Mouse (Mus musculus): ENCODE data around the gene Kcnc2. TPM values are rescaled to one million over a fixed set of nuclear protein-coding genes. Genes with fewer than 3 reads are reported as not detected.

Gene Kcnc2
- polyA plus RNA-seq, 1 experiment: not detected

DNA sequence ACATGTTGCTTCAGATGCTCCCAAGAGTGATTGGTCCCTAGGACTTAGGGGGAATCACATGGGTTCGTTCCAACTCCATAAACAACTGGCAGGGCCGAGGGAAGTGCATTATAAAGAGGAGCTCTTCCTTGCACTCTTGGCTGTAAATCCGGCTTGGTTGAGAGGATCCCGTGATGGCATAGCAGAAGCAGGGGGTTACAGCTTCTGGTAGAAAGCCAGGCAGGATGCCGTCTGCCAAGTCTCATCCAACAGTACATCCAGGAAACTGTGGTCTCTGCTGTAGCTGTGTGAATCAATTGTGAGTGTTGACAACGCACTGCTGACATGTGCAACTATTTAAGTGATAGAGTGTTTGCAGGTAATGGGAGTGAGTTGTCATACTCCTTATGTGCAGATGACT is 107.5 kb downstream of the Kcnc2 start:
- TF ChIP-seq GATA1 (IDR thresholded peaks at IDR 0.05; ENCODE audit: low read length): no peak

DNA sequence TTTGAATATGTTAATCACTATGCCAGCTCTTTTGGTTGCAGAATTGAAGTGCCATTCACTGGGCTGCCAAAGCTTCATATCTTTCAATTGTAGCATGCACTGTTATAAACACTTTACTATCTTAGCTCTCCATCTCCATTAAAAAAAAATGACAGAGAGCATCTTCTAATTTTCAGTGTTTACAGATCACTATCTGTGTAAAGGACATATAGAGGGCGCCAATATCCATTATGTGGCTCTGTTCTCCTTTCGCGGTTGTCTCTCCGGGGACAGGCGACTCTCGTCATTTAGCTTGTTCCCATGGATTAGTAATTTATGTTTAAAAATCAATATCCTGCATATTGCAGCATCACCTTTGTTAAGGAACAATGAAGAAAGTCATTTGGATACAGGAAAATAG is 109.7 kb downstream of the Kcnc2 start:
- TF ChIP-seq GATA1 (IDR thresholded peaks at IDR 0.05; ENCODE audit: low read length): no peak

DNA sequence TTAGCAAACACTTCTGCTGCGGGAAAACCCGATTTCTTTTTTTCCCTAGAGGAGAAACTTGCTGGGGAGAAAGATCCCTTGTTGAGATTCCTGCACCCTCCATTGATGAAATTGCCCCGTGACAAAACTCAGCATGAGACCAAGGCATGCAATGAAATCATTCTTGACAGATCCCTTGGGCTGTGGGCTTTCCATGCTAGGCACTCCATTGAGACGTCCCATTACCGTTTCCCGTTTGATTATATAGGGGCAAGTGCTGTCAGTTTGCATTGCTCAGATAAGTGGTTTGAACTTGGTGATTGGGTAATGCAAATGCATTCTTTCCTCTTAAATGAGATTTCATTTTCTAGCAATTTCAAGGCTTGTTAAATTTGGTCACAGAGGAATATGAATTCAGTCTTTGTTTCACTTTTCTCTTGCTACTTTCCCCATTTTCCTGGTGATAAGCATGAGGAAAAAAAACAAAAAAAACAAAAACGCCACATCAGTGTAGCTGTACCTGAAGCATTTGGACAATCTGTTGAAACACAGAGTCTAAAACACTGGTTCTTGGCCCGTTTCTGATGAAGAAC is 123.6 kb downstream of the Kcnc2 start:
- no peak for TF ChIP-seq GATA1 (IDR thresholded peaks at IDR 0.05; ENCODE audit: low read length)

GRCm38 (mm10) chr10:112397194-112397593 is 126.3 kb downstream of the Kcnc2 start:
- no peak for TF ChIP-seq GATA1 (IDR thresholded peaks at IDR 0.05; ENCODE audit: low read length)

DNA sequence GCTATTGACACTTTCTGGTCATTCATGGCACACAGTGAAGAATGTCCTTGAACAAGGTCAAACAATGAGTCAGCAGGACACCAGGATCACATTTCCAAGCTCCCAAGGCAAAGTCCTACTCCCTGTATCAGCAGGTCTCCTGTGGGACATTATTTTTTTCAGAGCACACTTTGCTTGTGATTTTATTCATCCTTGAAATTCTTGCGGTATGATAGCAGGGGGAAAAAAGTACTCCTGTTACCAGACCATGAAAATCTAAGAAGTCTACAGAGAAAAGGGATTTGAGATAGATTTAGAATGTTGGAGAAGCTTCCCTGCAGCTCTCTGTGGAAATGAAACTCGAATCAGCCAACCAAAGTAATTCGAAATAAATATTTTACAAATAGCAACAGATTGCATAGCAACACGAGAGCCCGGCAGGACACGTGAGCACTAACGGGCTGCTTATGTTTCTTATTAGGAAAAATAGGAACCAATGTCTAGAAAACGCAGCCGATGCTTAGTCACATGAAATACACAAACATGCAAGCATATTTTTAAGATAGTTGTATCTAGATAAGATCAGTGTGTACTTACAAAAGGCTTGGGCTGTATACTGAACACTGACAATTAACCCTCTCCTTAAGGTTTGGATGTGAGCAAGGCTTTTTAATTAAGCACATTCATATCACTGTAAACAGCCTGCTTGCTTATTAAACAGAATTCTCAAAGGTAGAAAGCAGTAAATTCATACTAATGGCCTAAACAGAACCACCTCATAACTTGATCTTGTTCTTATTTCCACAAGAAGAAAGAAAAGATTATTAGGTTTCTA is 129.9 kb downstream of the Kcnc2 start:
- no peak for TF ChIP-seq GATA1 (IDR thresholded peaks at IDR 0.05; ENCODE audit: low read length)

DNA sequence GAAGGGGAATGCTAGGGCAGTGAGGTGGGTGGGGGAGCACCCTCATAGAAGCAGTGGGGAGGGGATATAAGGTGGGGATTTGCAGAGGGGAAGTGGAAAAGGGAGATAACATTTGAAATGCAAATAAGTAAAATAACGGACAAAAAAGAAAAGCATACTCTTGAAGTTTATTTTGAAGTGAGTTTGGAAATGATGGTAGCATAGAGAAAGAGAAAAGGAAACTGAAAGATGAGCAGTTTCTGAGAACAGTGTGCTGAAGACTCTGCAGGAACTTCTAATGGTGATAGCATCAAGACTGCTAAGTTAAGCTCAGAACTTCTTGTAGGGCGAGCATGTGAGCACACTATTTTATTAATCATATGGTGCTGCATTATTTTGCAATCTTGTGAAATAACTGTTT is 138.6 kb downstream of the Kcnc2 start:
- TF ChIP-seq GATA1 (IDR thresholded peaks at IDR 0.05; ENCODE audit: low read length): no peak

DNA sequence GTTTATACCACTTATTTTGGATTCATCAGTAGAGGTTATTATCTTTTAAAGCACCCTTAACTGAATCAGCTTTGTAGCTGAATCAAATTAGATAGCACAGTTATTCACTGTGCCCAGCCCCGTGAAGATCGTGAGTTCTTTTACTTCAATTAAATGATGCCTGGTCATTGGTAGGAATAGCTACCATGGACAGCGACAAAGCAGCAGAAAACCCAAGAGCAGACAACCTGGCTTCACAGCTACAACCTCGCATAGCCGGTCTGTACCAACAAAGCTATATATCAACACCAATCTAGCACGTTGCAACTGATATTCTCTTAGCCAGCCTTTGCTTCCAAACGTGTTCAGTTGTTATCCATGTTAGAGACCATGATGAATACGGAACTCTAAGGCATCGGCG is 152.4 kb downstream of the Kcnc2 start:
- TF ChIP-seq GATA1 (IDR thresholded peaks at IDR 0.05; ENCODE audit: low read length): no peak

- no peak for TF ChIP-seq GATA1 (IDR thresholded peaks at IDR 0.05; ENCODE audit: low read length)
Measured at GRCm38 (mm10) chr10:112436950-112437349, 166.0 kb downstream of the Kcnc2 start.

DNA sequence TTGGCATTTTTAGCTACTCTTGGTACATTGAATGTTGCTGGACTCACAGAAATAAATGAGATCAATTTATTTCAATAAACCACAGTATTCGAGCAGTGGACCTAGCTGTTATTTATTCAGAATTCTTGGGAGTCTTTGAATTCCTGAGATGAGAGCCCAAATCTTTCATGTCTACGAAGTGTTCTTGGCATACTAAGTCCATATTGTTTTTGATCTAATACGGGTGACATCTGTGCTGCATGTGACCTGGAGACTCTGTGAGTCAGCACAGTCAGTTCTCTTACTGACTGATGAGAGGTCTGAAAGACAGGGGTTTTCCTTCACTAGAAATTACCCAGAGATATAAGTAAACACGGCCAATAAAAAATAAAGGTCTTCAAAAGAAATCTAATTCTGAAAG is 173.7 kb downstream of the Kcnc2 start:
- no peak for TF ChIP-seq GATA1 (IDR thresholded peaks at IDR 0.05; ENCODE audit: low read length)

- no peak for TF ChIP-seq GATA1 (IDR thresholded peaks at IDR 0.05; ENCODE audit: low read length)
Measured at GRCm38 (mm10) chr10:112450910-112451309, 180.0 kb downstream of the Kcnc2 start.

- no peak for TF ChIP-seq GATA1 (IDR thresholded peaks at IDR 0.05; ENCODE audit: low read length)
Measured at GRCm38 (mm10) chr10:112468689-112469384, 197.9 kb downstream of the Kcnc2 start.

DNA sequence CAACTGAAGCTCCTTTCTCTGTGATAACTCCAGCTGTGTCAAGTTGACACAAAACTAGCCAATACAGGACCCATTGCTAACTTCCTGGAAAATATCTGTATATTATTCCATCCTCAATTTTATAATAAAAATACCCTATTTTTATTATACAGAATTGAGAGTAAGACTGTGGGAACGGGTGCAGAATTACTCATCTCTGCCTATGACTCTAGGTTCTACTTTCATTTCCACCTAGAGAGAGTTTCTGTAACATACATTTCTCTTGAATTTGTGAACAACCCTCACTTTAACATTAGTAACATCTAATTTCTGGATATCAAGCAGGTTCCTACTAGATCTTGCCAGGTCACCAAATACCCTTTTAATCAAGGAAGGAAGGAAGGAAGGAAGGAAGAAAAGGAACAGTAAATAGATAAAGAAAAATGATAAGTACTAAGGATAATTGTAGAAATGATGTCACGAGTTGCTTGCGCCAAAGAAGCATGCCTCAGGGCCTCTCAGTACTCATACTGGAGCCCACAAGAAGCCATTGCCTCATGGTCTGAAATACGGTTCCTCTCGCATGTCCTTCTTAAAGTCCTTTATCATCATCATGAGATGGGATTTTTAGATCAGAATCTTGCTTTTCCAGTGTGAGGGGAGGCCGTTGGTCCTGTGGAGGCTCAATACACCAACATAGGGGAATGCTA is 203.3 kb downstream of the Kcnc2 start:
- no peak for TF ChIP-seq GATA1 (IDR thresholded peaks at IDR 0.05; ENCODE audit: low read length)

GRCm38 (mm10) chr10:112481461-112481860 is 210.5 kb downstream of the Kcnc2 start:
- no peak for TF ChIP-seq GATA1 (IDR thresholded peaks at IDR 0.05; ENCODE audit: low read length)

- no peak for TF ChIP-seq GATA1 (IDR thresholded peaks at IDR 0.05; ENCODE audit: low read length)
Measured at GRCm38 (mm10) chr10:112481921-112482607, 211.1 kb downstream of the Kcnc2 start.

- TF ChIP-seq GATA1 (IDR thresholded peaks at IDR 0.05; ENCODE audit: low read length): no peak
Measured at GRCm38 (mm10) chr10:112484387-112485105, 213.6 kb downstream of the Kcnc2 start.

All from G1E-ER4 (cell line).